Mouse (Mus musculus) stomach, embryonic 14.5 days (tissue): ENCODE results near the gene U2af1l4. TPM values are rescaled to one million over a fixed set of nuclear protein-coding genes. Genes with fewer than 3 reads are reported as not detected.

Experiments
- ATAC-seq: fragments of 200-750 bp; cut with Nextera tagmentation; 2 replicates; pipeline ENCODE4 v1.8.0; 2017; ENCODE audit warnings: low read depth, moderate TSS enrichment; ENCODE audit not compliant: insufficient number of reproducible peaks, insufficient read depth, low FRiP score
- H3K27ac ChIP-seq: fragments of 300-500 bp; sonication (generic); 2 replicates; pipeline ENCODE4 v1.5.1; 2014; ENCODE audit warnings: mild to moderate bottlenecking, low read length, moderate library complexity, mixed read lengths
- H3K27me3 ChIP-seq: fragments of 300-500 bp; sonication (generic); 2 replicates; pipeline ENCODE4 v1.6.1; 2014; ENCODE audit warnings: low read length, control low read depth, mixed read lengths; ENCODE audit not compliant: control insufficient read depth, insufficient read depth
- H3K36me3 ChIP-seq: fragments of 300-500 bp; sonication (generic); 2 replicates; pipeline ENCODE4 v1.6.1; 2014; ENCODE audit warnings: mild to moderate bottlenecking, control low read depth, low read length, moderate library complexity, mixed read lengths; ENCODE audit not compliant: control insufficient read depth, insufficient read depth
- H3K4me1 ChIP-seq: fragments of 300-500 bp; sonication (generic); 2 replicates; pipeline ENCODE4 v1.6.1; 2014; ENCODE audit warnings: low read length, control low read depth, mixed read lengths; ENCODE audit not compliant: control insufficient read depth, insufficient read depth
- H3K4me2 ChIP-seq: fragments of 300-500 bp; sonication (generic); replicated peaks from 2 replicates; pipeline ENCODE4 v1.6.1; 2014; ENCODE audit warnings: low read depth, low read length, control low read depth
- H3K4me3 ChIP-seq: fragments of 300-500 bp; sonication (generic); 2 replicates; pipeline ENCODE4 v1.5.1; 2014; ENCODE audit warnings: low read depth, low read length, control low read depth
- H3K9ac ChIP-seq: fragments of 300-500 bp; sonication (generic); replicated peaks from 2 replicates; pipeline ENCODE4 v1.6.1; 2014; ENCODE audit warnings: low read depth, mild to moderate bottlenecking, control low read depth, low read length, moderate library complexity, mixed read lengths
- H3K9me3 ChIP-seq: fragments of 300-500 bp; sonication (generic); 2 replicates; pipeline ENCODE4 v1.6.1; 2016; ENCODE audit warnings: low read depth, low read length, control low read depth; ENCODE audit not compliant: control insufficient read depth
- WGBS: fragments of 180-500 bp; shearing (Covaris S2); extraction: QIAGEN DNeasy Blood & Tissue Kit; methylation state at CpG from one replicate; pipeline ENCODE4 v1.1.7; 2014; 5-methylcytosine and 5-hydroxymethylcytosine counted together
- polyA plus RNA-seq: library from polyadenylated mRNA; unstranded; fragments of >200 nt; fragmentation: Nextera tagmentation; extraction: Ambion mirVana; gene quantifications from 2 replicates; pipeline ENCODE4 v1.2.1, GENCODE M21; 2014

U2af1l4 gene
- polyA plus RNA-seq, 1 experiment from 2014 or later: 96.6 TPM

DNA sequence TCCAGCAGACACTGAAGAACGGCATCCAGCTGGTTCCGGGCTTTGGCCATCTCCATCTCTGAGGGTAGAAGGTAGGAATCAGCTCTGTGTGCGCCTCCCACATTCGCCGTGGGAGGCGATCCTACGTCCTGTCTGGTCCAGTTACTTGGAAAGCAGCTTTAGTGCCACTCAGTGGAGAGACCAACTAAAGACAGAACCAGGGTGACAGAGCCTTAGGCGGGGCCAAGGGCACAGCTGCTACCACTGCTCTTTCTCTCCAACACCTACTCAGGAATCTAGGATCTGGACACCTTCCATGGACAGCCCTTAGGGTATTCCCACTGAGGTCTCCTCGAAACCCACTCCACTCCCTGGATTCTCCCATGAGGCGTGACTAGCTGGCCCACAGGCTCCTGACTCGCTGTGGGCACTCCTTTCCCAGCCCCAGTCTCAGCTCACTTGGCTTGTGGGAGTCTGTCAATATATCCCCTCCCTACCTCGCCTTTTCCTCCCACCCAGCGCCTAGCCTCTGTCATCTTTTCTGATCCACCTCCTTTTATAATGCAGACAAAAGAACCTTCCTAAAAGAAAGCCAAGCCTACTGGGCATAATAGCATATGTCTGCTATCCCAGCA is 5.1 kb upstream of the U2af1l4 start:
- 90% methylated on average over 13 of the region's 13 CpGs for WGBS

DNA sequence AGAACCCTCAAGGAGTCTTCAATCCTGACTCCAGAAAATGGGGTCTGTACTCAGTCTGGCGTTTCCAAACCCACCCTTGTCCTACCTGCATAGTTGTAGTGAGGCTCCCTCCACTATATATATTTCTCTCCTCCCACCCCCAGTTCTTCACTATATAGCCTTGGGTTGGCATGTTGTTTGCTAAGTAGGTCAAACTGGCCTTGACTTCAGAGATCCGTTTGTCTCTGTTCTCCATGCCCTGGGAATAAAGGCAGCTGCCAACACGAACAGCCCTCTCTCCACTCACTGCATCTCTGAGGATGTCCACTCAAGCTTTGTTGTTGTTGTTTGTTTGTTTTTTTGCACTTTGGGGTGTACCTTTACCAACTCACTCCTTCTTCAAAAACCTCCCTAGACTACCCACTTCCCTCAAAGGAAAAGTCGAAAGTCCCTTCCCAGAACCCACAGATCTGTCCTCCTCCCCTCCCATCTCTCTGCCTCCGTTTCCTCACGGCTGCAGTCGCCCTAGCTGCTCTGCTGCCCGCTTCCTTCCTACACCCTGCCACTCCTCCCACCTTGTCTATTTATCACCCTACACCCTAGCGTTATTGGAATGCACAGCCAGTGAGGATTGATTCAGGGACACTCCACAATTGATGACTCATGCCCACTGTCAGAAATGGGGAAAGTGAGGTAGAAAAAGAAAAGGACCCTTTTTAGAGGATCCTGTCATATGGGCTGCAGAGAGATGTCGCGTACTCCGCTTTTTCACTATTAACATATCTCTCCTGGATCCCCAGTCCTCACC is 4.3 kb upstream of the U2af1l4 start:
- peak overlapping the region; percentile 28; the same call in 1 of the 2 replicates for H3K27ac ChIP-seq
- H3K4me3 ChIP-seq: peak overlapping the region; percentile 68
- H3K4me2 ChIP-seq: peak overlapping the region; percentile 90
- peaks cover 11% of the 10 kb centered on the region; the same call in 1 of the 2 replicates for H3K4me1 ChIP-seq
- H3K9me3 ChIP-seq: no peaks in the 10 kb centered on the region
- peak overlapping the region; percentile 62 for H3K9ac ChIP-seq
- H3K36me3 ChIP-seq: peaks cover 20% of the 10 kb centered on the region
- no peak for ATAC-seq
- 15% methylated on average over 12 of the region's 12 CpGs for WGBS
- H3K27me3 ChIP-seq: no peaks in the 10 kb centered on the region

More for the DNA sequence above, 5.1 kb upstream of the U2af1l4 start:
- H3K4me2 ChIP-seq: peak overlapping the region; percentile 90; the same call in 1 of the 2 replicates
- H3K4me1 ChIP-seq: peaks cover 18% of the 10 kb centered on the region; the same call in 1 of the 2 replicates
- no peaks in the 10 kb centered on the region for H3K27me3 ChIP-seq
- H3K36me3 ChIP-seq: peaks cover 20% of the 10 kb centered on the region
- no peak for ATAC-seq
- no peak overlapping the region for H3K9ac ChIP-seq
- H3K4me3 ChIP-seq: 0 out of 2 replicates have a peak overlapping the region, but pooled peaks have one; percentile 68
- H3K9me3 ChIP-seq: no peaks in the 10 kb centered on the region
- no peak overlapping the region for H3K27ac ChIP-seq

DNA sequence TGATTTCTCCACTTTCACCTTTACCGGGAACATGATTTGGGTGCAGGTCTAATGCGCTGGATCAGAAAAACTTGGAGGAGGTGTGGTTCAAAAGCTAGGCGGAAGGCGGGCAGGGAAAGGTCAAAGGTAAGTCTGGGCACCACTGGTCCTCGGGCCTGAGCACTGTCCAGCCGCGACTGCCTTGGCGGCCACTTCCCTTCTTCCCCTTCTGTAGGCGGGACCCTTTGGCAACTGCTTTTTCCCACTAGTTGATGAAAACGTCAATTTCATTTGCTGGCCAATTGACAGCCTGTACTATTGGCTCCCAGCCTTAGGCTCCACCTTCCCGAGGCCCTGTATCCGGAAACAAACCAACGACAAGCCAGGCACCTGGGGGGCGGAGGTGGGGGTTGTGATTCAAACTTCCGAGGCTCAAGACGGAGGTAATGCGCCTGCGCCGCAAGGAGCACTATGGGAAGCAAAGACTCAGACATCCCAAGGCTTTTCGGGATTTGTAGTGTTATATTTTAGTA is 3.6 kb upstream of the U2af1l4 start, which contains the start of gene Lin37:
Gene Lin37 (minus strand): TSS at position 396 of the 512 bp plus-strand sequence.
- peak within 1 kb of the TSS; percentile 90 for H3K4me2 ChIP-seq
- H3K4me1 ChIP-seq: peaks cover 11% of the 10 kb centered on the region; the same call in 1 of the 2 replicates
- ATAC-seq: peak; percentile 87
- peak within 1 kb of the TSS; percentile 68 for H3K4me3 ChIP-seq
- peak within 1 kb of the TSS; percentile 28; the same call in 1 of the 2 replicates for H3K27ac ChIP-seq
- H3K9ac ChIP-seq: peak within 1 kb of the TSS; percentile 62
- WGBS: under 1% methylated on average over 20 of the region's 20 CpGs
- H3K27me3 ChIP-seq: no peaks in the 10 kb centered on the region
- H3K9me3 ChIP-seq: no peaks in the 10 kb centered on the region
- peaks cover 22% of the 10 kb centered on the region for H3K36me3 ChIP-seq

DNA sequence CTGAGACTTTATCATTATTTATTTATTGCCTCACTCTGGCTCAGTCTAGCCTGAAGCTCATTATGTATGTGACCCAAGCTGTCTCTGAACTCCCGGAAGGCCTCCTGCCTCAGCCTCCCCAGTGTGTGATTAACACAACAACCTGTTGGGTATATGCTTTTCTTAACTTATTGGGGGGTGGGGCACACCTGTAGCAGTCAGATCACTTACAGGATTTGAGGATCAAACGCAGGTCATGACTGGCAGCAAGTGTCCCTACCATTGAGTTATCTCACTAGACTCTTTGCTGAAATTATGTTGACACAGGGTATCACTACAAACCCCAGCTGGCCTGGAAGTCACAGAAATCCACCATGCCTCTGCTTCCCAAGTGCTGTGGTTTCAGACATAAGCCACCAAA is 2.8 kb upstream of the U2af1l4 start:
- H3K36me3 ChIP-seq: peaks cover 23% of the 10 kb centered on the region
- no peaks in the 10 kb centered on the region for H3K9me3 ChIP-seq
- H3K4me1 ChIP-seq: peaks cover 11% of the 10 kb centered on the region; the same call in 1 of the 2 replicates
- H3K9ac ChIP-seq: no peak overlapping the region
- H3K27ac ChIP-seq: no peak overlapping the region
- WGBS: 60% methylated on average over 2 of the region's 2 CpGs
- H3K27me3 ChIP-seq: no peaks in the 10 kb centered on the region
- peak overlapping the region; percentile 68; the same call in 1 of the 2 replicates for H3K4me3 ChIP-seq
- peak overlapping the region; percentile 36 for H3K4me2 ChIP-seq
- ATAC-seq: no peak

DNA sequence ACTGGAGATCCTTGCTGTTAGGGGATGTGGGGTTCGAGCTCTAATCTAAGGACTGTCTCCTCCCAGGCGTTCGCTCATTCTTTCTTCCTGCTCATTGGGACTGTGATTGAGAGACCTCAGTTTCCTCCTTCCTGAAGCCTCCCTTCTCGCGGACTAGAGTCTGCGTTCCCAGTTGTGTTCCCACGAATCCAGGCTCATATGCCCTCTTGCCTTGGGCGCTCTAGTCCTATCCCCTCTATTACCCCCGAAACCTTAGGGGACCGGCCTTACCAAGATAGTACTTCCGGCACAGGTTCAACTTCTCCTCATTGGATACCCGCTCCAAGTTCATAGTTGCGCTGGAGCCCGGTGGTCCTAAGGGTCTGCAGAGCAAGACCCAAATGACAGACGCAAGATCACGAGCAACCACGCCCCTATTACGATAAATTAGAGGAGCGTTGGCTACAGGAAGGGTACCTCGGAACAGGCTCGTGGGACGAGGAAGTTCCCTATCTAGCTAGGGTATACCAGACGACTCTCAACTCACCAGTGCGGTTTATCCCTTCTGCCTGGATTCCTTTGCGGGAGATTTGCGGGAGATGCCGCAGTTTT is 480 bp upstream of the U2af1l4 start:
- peak overlapping the region; percentile 55 for H3K9ac ChIP-seq
- peak overlapping the region; percentile 59 for H3K4me3 ChIP-seq
- under 1% methylated on average over 27 of the region's 27 CpGs for WGBS
- no peaks in the 10 kb centered on the region for H3K27me3 ChIP-seq
- H3K4me2 ChIP-seq: peak overlapping the region; percentile 77
- no peak for ATAC-seq
- H3K36me3 ChIP-seq: peaks cover 15% of the 10 kb centered on the region
- H3K9me3 ChIP-seq: no peaks in the 10 kb centered on the region
- peak overlapping the region; percentile 76 for H3K27ac ChIP-seq
- H3K4me1 ChIP-seq: peaks cover 11% of the 10 kb centered on the region; the same call in 1 of the 2 replicates

DNA sequence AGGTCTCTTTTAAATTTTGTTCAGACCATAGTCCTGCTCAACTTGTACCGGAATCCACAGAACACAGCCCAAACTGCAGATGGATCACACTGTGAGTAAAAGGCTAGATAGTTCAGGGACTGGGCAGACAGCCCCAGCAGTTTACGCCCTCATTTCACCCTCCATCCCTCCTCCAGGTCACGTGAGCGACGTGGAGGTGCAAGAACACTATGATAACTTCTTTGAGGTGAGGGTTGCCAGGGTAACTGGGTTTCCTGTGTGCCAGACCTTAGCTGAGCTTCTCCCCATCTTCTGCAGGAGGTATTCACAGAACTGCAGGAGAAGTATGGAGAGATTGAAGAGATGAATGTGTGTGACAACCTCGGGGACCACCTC is 792 bp downstream of the U2af1l4 start:
- Histone ChIP-seq H3K4me3 (peak overlapping the region; percentile 59), H3K9ac (0 out of 2 replicates have a peak overlapping the region, but pooled peaks have one; percentile 21), H3K4me2 (peak overlapping the region; percentile 55), H3K36me3 (peaks cover 23% of the 10 kb centered on the region), H3K4me1 (0 out of 2 replicates have a peak, but pooled peaks cover 1% of the 10 kb centered on the region), H3K27me3 (no peaks in the 10 kb centered on the region), H3K27ac (peak overlapping the region; percentile 96), H3K9me3 (no peaks in the 10 kb centered on the region)
- ATAC-seq: no peak
- WGBS: 25% methylated on average over 6 of the region's 6 CpGs

DNA sequence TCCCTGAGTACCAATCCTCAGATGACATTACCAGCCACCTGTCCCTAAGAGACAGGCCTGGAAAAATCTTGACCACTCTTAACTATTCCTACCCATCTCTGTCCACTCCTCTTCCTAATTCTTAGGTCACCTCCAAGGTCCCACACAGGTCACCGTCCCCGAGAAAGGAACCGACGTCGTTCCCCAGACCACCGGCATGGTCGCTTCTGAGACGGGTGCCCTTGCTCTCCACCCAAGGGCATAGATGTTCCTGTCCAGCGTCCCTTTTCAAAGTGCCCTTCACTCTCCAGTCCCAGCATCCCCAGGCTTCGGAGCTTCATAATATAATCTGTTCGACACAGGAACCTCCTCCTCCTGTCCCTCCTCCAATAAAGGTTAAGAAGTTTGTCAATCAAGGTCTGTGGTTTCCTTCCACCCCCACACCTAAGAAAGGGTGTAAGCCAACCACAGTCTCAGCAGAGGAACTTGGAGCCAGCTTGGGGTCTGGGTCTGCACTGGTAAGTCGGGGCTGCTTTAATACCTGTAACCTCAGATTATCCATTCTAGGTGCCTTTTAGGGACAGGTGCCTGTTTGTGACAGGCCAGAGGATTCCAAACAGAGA is 2.0 kb downstream of the U2af1l4 start, which contains the start of gene Igflr1:
Gene Igflr1 (plus strand): TSS at position 458 of the 602 bp plus-strand sequence.
- no peak within 1 kb of the TSS for H3K27ac ChIP-seq
- H3K4me2 ChIP-seq: no peak within 1 kb of the TSS
- peaks cover 35% of the 10 kb centered on the region for H3K36me3 ChIP-seq

More for the DNA sequence above, 2.0 kb downstream of the U2af1l4 start, which contains the start of gene Igflr1:
- Histone ChIP-seq H3K27me3 (no peaks in the 10 kb centered on the region), H3K9me3 (no peaks in the 10 kb centered on the region), H3K4me1 (no peaks in the 10 kb centered on the region), H3K4me3 (0 out of 2 replicates have a peak within 1 kb of the TSS, but pooled peaks have one; percentile 59), H3K9ac (no peak within 1 kb of the TSS)
- WGBS: 95% methylated on average over 12 of the region's 12 CpGs
- ATAC-seq: no peak
